Mouse (Mus musculus): ENCODE data around the gene Slc35b1. TPM values are rescaled to one million over a fixed set of nuclear protein-coding genes. Genes with fewer than 3 reads are reported as not detected.

Gene Slc35b1
- total and polyA plus RNA-seq, 3 experiments = 47.0 to 125 (median 75.1) TPM

DNA sequence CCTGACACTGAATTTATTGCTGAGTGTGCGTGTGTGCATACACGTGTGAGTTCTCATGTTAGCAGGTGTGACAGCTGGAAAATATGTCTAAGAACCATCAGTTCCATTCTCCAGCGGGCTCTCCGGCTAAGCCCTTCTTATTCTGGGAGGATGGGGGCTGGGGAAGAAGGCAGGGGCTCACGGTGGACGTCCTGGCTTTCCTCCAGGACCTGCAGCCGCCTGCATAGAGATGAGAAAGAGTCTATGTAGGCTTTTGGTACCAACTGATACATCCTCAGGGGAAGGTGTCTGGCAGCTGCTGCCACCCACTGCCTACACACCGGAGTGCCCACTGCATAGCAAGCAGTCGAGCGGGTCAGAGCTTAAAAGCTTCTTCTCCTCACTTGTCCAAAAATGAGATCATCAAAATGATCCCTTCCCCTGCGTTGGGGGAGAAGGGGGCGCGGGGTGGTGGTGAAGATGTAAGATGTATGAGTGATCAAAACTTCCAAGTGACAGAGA is 15.1 kb downstream of the Slc35b1 start:
- dilution Hi-C loops (cut with MboI; ENCODE audit: extremely low pct_ligation_motif_present, extremely low pct_unique_long_range_greater_than_20kb, low sequenced_read_pairs) = no loop called here
- Histone ChIP-seq H3K4me2 (ENCODE audit: insufficient read depth, low read depth, poor library complexity, severe bottlenecking) (no peak overlapping the region), H3K4me3 (replicated peaks in 1 of 3; ENCODE audit: low read depth in 2 of 3, low read length in 2 of 3, poor library complexity in 1 of 3) (no peak overlapping the region), H3K9me3 (replicated peaks; ENCODE audit: low read length) (no peaks in the 10 kb centered on the region), H3K9ac (ENCODE audit: insufficient read depth, low read depth) (no peak overlapping the region), H3K4me1 (ENCODE audit: control insufficient read depth in 1 of 2, insufficient read depth in 2 of 2) (peaks cover 6 to 8% of the 10 kb centered on the region in 2 experiments), H3K79me2 (replicated peaks; ENCODE audit: control insufficient read depth, extremely low read depth, insufficient read depth, poor library complexity, severe bottlenecking) (no peaks in the 10 kb centered on the region), H3K27ac (ENCODE audit: insufficient read depth, low read depth) (no peak overlapping the region), H3K27me3 (replicated peaks) (peaks cover 44% of the 10 kb centered on the region), H3K36me3 (replicated peaks in 1 of 2; ENCODE audit: control insufficient read depth in 1 of 2, insufficient read depth in 1 of 2, low read length in 1 of 2) (no peaks in the 10 kb centered on the region)
- in situ Hi-C loops (cut with MboI; ENCODE audit: low pct_ligation_motif_present, low pct_unique_long_range_greater_than_20kb, low sequenced_read_pairs) = loop anchor here (5.0 to 25.0 kb wide), 2 partner anchors 118 to 263 kb away; partner anchors contain the start of gene Phb
- DNase-seq (ENCODE audit: extremely low read depth) = no peak
- TF ChIP-seq MAFK (IDR thresholded peaks at IDR 0.05; ENCODE audit: insufficient replicate concordance, low read length) (peak; percentile 78; the same call in 1 of the 2 replicates), CTCF (conservative IDR thresholded peaks at IDR 0.05 in 1 of 2, IDR thresholded peaks at IDR 0.05 in 1 of 2; ENCODE audit: low read depth in 2 of 2, low read length in 2 of 2) (no peak)

DNA sequence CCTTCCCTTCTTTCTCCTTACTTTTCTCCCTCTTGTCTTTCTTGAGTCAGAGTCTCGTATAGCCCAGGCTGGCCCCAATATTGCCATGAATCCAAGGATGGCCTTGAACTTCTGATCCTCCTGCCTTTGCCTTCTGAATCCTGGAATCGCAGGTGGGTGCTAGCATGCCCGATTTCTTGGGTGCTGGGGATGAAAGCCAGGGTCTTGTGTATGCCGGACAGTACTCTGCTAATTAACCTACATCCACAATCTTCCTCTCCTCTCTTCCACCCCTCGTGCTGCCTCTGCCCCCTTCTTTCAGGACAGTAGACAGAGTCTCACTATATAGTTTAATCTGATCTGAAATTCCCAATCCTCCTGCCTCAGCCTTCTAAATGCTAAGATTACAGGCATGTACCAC is 17.1 kb downstream of the Slc35b1 start:
- TF ChIP-seq JUND (conservative IDR thresholded peaks at IDR 0.05; ENCODE audit: low read depth, low read length) (no peak), MAZ (IDR thresholded peaks at IDR 0.05; ENCODE audit: low read depth, low read length) (no peak), POLR2AphosphoS2 (IDR thresholded peaks at IDR 0.05; ENCODE audit: low read depth, low read length) (no peak), MAX (IDR thresholded peaks at IDR 0.05; ENCODE audit: low read length) (no peak)
- no peaks in the 10 kb centered on the region for H3K9me3 ChIP-seq (replicated peaks; ENCODE audit: low read length)
- peaks cover 6 to 8% of the 10 kb centered on the region in 2 experiments for H3K4me1 ChIP-seq (ENCODE audit: control insufficient read depth in 1 of 2, insufficient read depth in 2 of 2)
- H3K79me2 ChIP-seq (replicated peaks; ENCODE audit: control insufficient read depth, extremely low read depth, insufficient read depth, poor library complexity, severe bottlenecking) = no peaks in the 10 kb centered on the region
- no peak overlapping the region for H3K27ac ChIP-seq (ENCODE audit: insufficient read depth, low read depth)
- no peak overlapping the region for H3K4me3 ChIP-seq (replicated peaks in 1 of 3; ENCODE audit: low read depth in 2 of 3, low read length in 2 of 3, poor library complexity in 1 of 3)
- in situ Hi-C loops (cut with MboI; ENCODE audit: low pct_ligation_motif_present, low pct_unique_long_range_greater_than_20kb, low sequenced_read_pairs) (no loop called here), dilution Hi-C loops (cut with MboI; ENCODE audit: extremely low pct_ligation_motif_present, extremely low pct_unique_long_range_greater_than_20kb, low sequenced_read_pairs) (no loop called here)
- H3K4me2 ChIP-seq (ENCODE audit: insufficient read depth, low read depth, poor library complexity, severe bottlenecking) = no peak overlapping the region
- H3K36me3 ChIP-seq (replicated peaks in 1 of 2; ENCODE audit: control insufficient read depth in 1 of 2, insufficient read depth in 1 of 2, low read length in 1 of 2) = no peaks in the 10 kb centered on the region
- no peak overlapping the region for H3K9ac ChIP-seq (ENCODE audit: insufficient read depth, low read depth)
- no peak for DNase-seq (ENCODE audit: extremely low read depth)
- H3K27me3 ChIP-seq (replicated peaks) = peaks cover 46% of the 10 kb centered on the region

DNA sequence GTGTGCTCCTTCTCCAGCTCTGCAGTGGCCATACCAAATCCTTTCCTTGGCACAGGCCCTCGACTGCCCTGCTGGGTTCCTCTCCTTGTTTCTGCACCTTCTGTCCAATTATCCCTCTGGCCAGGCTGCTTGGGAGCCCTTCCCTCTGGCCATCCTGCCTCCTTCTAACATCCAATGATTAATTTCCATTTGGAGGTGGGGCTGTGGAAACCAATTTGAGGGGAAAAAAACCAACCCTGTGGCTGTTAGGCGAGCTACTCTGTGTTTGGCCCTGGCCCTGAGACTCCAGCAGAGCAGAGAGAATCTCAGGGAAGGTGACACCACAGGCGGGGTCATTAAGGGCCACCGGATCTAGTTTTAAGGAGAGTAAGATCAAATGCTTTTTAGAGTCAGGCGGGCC is 17.7 kb downstream of the Slc35b1 start:
- dilution Hi-C loops (cut with MboI; ENCODE audit: extremely low pct_ligation_motif_present, extremely low pct_unique_long_range_greater_than_20kb, low sequenced_read_pairs) (no loop called here), in situ Hi-C loops (cut with MboI; ENCODE audit: low pct_ligation_motif_present, low pct_unique_long_range_greater_than_20kb, low sequenced_read_pairs) (no loop called here)
- H3K79me2 ChIP-seq (replicated peaks; ENCODE audit: control insufficient read depth, extremely low read depth, insufficient read depth, poor library complexity, severe bottlenecking) = no peaks in the 10 kb centered on the region
- DNase-seq (ENCODE audit: extremely low read depth) = no peak
- peaks cover 6 to 8% of the 10 kb centered on the region in 2 experiments for H3K4me1 ChIP-seq (ENCODE audit: control insufficient read depth in 1 of 2, insufficient read depth in 2 of 2)
- no peak overlapping the region for H3K4me2 ChIP-seq (ENCODE audit: insufficient read depth, low read depth, poor library complexity, severe bottlenecking)
- H3K9me3 ChIP-seq (replicated peaks; ENCODE audit: low read length) = no peaks in the 10 kb centered on the region
- H3K4me3 ChIP-seq (replicated peaks in 1 of 3; ENCODE audit: low read depth in 2 of 3, low read length in 2 of 3, poor library complexity in 1 of 3) = no peak overlapping the region
- no peak overlapping the region for H3K9ac ChIP-seq (ENCODE audit: insufficient read depth, low read depth)
- no peak overlapping the region for H3K27ac ChIP-seq (ENCODE audit: insufficient read depth, low read depth)
- no peaks in the 10 kb centered on the region for H3K36me3 ChIP-seq (replicated peaks in 1 of 2; ENCODE audit: control insufficient read depth in 1 of 2, insufficient read depth in 1 of 2, low read length in 1 of 2)
- TF ChIP-seq CHD2 (IDR thresholded peaks at IDR 0.05; ENCODE audit: low read length) = no peak
- TF ChIP-seq ZNF384 (IDR thresholded peaks at IDR 0.05; ENCODE audit: low read depth, low read length) = no peak
- no peak for TF ChIP-seq MEF2A (IDR thresholded peaks at IDR 0.05; ENCODE audit: borderline replicate concordance, low read depth, low read length)
- TF ChIP-seq POLR2AphosphoS2 (IDR thresholded peaks at IDR 0.05; ENCODE audit: low read depth, low read length) = no peak
- TF ChIP-seq NELFE (IDR thresholded peaks at IDR 0.05; ENCODE audit: low read depth, low read length) = no peak
- no peak for TF ChIP-seq MAZ (IDR thresholded peaks at IDR 0.05; ENCODE audit: low read depth, low read length)
- TF ChIP-seq ZC3H11A (IDR thresholded peaks at IDR 0.05; ENCODE audit: low read depth, low read length) = no peak
- TF ChIP-seq ZMIZ1 (IDR thresholded peaks at IDR 0.05; ENCODE audit: low read depth, low read length) = no peak
- H3K27me3 ChIP-seq (replicated peaks) = peaks cover 46% of the 10 kb centered on the region

All from CH12.LX (cell line).